Mouse (Mus musculus) urinary bladder, postnatal 4 days (tissue): ENCODE measurements around the gene Asah2.
"Not testable (repeated sequence)": the region's sequence is repeated elsewhere in the genome, so short reads cannot be mapped to it uniquely, and the experiment has no call there.

Experiments
- DNase-seq, 2 experiments: peaks; one replicate each; pipeline ENCODE4 v3.0.0; 2021 to 2022; ENCODE audit warnings: low spot score in 2 of 2

Gene Asah2

GRCm38 (mm10) chr19:32107771-32108306 lies at the start of gene Asah2:
Gene Asah2 (minus strand): TSS chr19:32108211.
- peak; percentile 70 to 73 for DNase-seq

DNA sequence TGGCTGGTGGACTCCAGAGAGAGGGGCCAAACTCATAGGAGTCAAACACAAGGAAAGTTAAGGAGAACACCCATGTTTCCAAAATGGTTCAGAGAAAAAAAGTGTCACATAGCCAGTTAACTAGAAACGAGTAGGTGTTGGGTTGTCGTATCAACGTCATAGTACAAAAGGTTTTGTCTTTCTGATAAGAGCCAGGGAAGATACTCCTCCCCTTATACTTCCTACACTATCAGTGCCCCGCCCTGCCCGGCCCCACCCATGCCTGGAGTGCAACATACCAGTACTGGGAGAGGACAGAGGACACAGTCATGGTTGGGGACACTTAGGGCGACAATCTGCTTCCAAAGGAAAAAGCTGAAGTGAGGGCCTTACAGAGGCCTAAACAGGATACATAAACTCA lies 49.0 kb upstream of the Asah2 start:
- no peak for DNase-seq

- no peak for DNase-seq
These were observed 44.5 kb upstream of the Asah2 start for GRCm38 (mm10) chr19:32152529-32152928.

- no peak for DNase-seq
These were observed 40.7 kb upstream of the Asah2 start for GRCm38 (mm10) chr19:32148710-32149109.

DNA sequence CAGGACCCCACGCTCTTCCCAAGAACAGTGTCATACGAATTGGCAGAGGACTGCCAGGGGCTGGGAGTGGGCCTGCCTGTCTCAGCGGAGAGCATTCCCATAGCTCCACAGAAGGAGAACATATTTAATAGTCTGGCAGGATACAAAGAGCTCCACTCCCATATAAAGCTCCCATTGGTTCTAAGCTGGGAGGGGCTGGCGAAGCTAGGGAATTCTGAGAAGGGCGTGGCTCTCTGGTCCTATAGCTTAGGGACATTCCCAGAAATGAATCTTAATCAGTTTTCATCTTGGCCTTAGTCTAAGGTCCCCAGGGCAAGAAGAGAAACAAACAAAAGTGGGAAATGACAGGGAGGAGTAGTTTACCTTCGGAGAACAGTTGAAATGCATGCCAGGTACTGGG lies 34.4 kb upstream of the Asah2 start:
- no peak for DNase-seq

DNA sequence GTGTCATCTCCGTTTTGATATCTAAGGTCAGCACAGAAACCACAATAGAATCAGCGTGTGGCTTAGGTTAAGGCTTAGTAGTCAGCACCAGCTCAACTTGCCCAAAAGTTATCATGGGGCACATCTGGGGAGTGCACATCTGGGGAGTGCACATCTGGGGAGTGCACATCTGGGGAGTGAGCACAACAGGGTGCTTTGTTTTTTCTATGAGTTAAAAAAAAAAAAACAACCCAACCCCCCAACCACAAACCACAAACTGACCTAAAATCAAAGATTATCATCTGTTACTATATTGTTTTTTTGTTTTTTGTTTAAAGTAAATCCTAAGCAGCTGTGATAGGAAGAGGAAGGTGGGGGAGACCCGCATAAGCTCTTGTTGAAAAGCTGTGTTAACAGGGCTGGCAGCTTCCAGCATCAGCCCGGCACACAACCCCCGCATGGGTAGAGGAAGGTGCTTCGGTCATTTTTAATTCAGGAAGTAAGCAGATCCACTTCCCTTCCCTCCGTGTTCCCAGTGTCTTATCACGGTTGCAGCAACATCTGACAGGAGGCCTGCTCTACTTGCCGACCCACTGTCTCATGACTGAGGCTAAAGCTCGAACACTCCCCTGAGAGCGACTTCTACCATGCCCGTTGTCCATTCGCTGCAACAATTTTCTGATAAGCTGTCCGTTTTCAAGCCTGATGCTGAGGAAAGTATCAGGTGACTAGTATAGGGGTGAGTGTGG lies 30.5 kb upstream of the Asah2 start:
- no peak for DNase-seq

GRCm38 (mm10) chr19:32137904-32138303 lies 29.9 kb upstream of the Asah2 start:
- no peak for DNase-seq

GRCm38 (mm10) chr19:32136888-32137625 lies 29.0 kb upstream of the Asah2 start:
- no peak for DNase-seq

DNA sequence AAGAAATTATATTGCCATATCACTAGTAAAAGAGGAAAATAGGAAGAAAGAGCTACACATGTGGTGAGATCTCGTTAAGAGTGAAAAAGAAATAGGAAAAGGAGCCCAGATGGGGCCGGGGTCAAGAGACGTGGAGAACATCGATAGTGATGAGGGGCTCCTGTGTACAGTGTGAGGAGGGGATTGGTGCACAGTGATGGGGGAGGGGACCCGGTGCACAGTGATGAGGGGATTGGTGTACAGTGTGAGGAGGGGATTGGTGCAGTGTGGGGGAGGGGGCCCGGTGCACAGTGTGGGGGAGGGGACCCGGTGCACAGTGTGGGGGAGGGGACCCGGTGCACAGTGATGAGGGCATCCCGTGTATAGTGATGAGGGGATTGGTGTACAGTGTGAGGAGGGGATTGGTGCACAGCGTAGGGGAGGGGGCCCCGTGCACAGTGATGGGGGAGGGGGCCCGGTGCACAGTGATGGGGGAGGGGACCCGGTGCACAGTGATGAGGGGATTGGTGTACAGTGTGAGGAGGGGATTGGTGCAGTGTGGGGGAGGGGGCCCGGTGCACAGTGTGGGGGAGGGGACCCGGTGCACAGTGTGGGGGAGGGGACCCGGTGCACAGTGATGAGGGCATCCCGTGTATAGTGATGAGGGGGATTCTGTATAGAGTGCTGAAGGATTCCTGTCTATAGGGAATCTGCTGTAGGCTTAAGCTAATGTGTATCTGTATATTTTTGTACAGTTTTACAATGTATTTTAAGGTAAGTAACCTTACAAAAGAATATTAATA lies 23.9 kb upstream of the Asah2 start:
- not testable (repeated sequence) for DNase-seq

DNA sequence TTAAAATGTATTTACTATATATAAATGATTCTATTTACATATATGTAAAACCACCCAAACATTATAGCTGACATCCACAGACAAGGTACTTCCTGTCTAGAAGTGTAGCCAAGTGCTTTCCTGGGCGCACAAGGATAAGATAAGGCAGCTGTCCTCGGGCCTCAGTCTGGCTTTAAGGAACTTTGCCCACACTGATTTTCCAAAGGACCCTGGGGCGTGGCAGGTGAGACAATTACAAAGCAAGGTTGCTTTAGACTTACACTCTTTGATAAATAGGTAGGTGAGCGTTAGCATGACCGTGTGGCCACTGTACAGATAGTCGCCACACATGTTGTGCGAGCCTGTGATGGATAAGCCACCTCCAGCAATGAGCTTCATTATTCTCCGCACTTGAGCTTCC lies 21.3 kb upstream of the Asah2 start:
- DNase-seq = no peak

DNA sequence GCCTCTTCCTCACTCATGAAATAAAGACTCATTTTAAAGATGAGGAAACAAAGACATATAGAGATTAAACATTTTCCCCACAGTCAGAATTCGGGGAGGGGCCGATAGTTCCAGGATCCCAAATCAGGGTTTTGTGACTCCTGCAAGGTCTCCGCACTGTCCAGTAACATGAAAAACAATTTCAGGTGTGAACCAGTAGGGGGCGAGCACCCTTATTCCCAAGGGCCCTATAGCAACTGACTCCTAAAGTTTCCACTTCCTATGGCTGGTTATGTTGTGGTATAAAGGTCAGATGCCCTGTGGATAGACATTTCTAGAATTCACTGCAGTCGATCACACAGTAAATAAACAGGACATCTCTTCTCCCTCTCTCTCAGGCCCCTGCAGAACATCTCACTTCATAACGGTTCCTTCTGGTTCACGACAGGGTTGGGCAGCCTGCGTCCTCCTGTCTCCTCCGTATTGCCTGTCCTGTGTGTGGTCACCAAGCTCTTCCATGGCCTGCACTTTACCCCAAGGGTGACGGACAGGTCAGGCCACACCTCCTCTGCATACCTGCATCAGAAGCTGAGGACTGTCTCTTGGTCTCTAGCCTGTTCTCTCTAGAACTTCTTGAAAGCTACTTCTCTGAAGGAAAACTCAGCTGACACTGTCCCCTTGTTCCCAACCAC lies 19.3 kb upstream of the Asah2 start:
- DNase-seq = no peak

- no peak for DNase-seq
These were observed 16.1 kb upstream of the Asah2 start for GRCm38 (mm10) chr19:32124155-32124554.

DNA sequence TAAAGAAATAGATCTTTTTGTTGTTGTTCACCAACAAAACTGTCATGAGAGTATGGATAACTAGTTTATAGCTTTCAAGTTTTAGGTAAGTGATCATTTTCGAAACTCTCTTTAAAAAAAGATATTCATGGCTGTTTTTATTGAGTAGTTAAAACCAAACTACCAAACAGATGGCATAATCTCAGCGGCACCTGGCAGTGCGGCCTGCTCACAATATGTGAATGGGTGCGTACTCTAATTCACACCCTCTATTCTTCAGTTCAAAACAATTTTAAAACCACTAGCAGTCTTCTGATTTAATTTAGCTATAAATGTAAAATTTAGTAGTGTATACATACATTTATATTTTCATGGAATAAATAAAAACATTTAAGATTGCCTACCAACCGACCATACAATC lies 15.2 kb upstream of the Asah2 start:
- DNase-seq = no peak

GRCm38 (mm10) chr19:32120798-32121197 lies 12.8 kb upstream of the Asah2 start:
- no peak for DNase-seq

GRCm38 (mm10) chr19:32119666-32120065 lies 11.7 kb upstream of the Asah2 start:
- DNase-seq = no peak

- no peak for DNase-seq
These were observed 10.5 kb upstream of the Asah2 start for GRCm38 (mm10) chr19:32118496-32118895.

- DNase-seq = no peak
These were observed 9.5 kb upstream of the Asah2 start for GRCm38 (mm10) chr19:32117484-32118018.

DNA sequence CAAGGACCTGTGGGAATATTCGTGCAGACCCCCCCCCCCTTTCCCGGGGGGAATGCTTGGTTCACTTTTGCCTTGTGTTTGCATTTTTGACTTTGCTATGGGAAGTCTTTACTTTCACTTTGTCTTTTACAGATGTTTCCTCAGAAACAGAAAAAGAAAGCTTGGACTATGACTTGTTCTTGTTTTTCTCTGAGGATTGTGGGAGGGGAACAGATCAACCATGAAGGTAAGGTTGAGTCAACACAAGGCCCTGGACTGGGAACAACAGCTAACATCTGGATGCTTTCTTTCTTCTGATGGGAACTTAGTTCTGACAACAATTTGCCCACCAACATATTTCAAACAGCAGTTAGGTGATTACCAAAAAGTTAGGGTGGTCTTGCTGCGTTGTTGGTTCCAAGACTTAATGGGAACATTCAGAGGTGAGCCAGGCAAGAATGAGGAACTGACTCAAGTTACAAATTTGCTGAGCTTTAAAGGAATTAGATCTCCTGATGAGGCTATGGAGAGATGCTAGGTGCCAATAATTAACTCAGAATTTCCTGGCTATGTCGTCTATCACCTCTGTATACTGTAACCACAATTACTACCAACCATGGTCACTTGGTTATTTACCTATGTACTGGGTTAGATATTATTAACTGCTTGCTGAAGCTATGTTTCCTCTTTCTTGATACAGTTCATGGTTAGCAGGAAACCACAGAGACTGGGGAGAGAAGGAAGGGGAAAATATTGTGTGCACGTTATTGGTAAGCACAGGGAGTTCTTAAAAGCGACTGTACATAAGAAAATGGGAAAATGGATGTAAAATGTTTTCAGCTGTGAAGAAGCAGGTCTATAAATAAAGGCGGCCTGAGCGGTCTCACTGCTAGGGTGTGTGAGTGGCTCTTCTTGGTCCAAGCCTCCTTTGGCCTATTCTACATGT lies 4.1 kb upstream of the Asah2 start:
- no peak for DNase-seq

DNA sequence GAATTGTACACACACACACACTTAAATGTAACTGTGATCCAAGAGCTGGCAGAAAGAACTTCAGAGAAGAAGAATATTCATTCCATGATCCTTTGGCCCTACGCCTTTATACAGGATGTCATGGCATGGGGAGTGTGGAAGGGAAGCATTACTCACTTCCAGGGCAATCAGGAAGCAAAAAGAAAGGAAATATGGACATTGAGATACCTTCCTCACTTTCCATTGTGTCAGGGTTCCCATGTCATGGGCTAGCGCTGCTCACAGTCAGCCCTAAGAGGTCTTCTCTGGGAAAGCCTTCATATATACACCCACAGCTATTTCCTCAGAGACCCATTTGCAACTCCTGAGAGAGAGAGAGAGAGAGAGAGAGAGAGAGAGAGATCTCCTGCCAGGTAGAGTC lies 1.3 kb downstream of the Asah2 start:
- DNase-seq = no peak

DNA sequence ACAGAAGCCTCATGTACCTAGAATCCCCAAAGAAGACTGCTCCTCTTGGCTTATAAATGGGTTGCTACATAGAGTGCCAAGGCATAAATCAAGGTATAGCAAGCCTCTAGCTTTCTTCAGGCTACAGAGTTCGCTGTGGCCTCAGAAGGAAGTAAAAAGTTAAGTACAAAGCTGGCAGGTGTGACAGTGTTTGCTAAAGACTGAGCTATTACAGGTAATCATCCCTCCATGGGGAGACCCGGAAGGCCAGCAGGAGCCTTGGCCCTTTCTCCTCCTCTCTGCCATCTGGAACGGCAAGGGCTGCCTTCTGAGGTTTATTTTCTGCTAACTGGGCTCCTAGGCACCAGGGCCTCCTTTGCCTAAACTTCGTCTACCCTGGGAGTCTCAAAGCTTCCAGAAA lies 3.8 kb downstream of the Asah2 start:
- DNase-seq = no peak

DNA sequence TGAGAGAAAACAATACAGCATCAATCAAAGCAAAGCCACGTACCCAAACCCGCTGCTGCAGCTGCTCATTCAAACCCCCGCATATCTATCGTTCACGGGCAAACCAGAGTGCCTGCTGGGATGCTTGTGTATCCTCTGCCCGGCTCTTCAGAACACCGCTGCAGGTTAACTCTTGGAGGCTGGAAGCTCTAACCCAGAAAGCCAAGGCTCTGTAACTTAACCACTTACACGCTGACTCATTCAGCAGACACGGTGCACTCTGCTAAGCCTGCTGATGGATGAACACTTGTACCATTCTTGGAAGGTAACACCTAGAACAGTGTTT lies 5.1 kb downstream of the Asah2 start:
- DNase-seq = no peak
